Mouse (Mus musculus): Measurements from ENCODE around the gene Tnfrsf17.

DNA sequence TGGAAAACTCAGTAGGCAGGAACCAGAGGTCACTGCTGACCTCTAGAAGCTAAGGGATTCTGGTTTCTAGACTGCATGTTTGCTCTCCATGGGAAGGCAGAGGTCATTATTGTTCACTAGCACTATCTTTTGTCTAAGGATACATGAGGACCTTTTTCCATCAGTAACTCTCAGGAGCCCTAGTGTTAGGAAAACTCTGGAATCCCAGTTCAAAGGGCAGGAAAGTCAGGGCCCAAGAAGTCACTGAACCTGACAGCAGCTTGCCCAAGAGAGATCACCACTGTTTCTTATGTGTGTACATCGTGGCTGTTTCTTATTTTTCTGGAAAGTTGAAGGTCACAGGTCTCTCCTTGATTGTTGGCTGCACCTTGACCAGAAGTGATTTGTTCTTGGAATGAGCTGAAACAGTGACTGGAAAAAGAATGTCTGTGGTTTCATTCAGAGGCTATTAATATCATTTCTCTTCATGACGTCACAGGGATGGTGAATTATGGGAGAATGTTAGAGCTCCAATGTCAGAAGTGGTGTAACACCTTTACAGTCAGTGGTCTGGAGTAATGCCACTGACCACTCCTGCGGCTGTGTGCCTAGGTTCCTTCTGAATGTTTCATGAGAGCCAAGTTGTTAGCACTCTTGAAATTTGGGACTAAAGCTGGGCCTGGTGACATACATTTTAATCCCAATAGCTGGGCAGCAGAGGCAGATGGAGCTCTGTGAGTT lies 16.6 kb downstream of the Tnfrsf17 start:
- TF ChIP-seq CTCF (IDR thresholded peaks at IDR 0.05; ENCODE audit: extremely low read depth, insufficient read depth, low read length), result no peak
- TF ChIP-seq POLR2A (IDR thresholded peaks at IDR 0.05; ENCODE audit: extremely low read depth, insufficient read depth, low read length), result no peak
